Mouse (Mus musculus) T-helper 17 cell (primary cell): ENCODE results near the gene Olfr160.

Source experiments
- in situ Hi-C, 2 experiments: fragments of 300-600 bp; cut with MboI, MseI; formaldehyde crosslinking; loops; 1 replicate in 1 of 2; 2 replicates in 1 of 2; pipeline ENCODE4 v1.15.1; 2025; ENCODE audit warnings: high pct_unique_total_duplicates in 2 of 2

Olfr160 gene

DNA sequence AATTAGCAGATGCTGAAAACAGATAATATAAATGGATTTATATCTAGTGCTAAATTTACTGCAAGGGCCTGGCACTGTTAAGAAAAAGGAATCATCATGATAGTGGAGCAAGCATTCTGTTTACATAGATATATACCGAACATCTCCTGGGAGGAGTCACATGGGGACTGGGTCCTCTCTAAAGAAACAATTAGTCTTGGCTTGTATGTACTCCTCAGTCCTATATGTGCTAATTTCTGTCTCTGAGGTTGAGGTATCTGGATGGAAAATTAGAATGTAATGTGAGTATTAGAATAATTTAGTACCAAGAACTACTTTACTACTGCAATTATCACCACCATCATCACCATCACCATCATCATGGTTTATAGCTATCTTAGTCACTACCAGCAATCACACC lies at the start of gene Olfr160:
Olfr160 (minus strand) TSS at position 101 of the 400 bp plus-strand sequence.
- in situ Hi-C loops, result no loop called here

DNA sequence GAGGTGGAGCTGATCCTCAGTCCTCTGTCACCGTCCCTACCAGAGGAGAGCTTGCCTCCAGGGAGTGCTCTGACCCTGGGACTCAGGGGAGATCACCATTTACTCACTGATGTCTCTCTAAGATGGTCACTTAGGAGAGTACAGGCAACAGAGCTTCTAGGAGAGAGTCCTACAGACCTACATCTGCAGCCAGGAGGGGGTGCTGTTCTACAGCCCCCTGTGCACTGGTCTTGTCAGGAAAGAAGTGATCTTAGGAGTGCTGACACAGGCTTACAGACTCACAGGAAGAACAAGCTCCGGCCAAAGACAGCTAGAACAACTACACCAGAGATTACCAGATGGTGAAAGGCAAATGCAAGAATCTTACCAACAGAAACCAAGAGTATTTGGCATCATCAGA lies 46.5 kb upstream of the Olfr160 start:
- in situ Hi-C loops, result loop anchor here in 1 of 2 experiments (10.0 kb wide), 1 partner anchor 58 kb away; no protein-coding TSS in a partner anchor

DNA sequence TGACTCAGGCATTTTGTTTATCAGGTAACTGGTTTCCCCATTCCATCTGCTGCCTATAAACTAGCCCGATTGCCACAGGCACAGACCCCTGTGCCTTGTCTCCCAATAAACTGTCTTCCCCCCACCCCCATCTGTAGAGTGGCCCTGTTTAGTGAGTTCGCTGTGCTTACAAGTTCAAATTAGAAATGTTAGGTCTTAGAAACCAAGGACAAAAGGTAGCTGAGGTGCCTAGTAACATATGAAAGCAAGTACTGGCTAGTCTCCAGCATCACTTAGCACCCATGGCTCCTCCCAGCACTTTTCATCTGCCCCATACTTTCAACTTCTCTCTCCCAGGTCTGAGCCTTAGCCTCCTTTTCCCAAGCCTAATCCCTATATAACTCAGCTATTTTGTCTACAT lies 45.7 kb upstream of the Olfr160 start:
- in situ Hi-C loops, result loop anchor here in 1 of 2 experiments (10.0 kb wide), 1 partner anchor 57 kb away; no protein-coding TSS in a partner anchor

DNA sequence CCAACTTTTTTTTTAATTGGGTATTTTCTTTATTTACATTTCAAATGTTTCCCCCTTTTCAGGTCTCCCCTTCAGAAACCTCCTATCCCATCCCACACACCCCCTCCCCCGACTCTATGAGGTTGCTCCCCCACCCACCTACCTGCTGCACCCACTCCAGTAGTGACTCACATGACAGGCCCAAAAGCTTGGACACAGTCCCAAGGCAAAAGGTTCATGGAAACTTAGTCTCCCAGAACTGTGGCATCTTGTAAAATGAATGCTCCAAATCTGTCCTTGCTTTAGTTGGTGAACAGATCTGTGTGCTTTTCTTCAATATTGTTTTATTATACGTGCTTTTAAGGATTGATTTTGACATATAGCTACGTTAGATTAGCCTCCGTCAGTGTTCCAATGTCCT lies 36.0 kb upstream of the Olfr160 start:
- in situ Hi-C loops, result no loop called here

DNA sequence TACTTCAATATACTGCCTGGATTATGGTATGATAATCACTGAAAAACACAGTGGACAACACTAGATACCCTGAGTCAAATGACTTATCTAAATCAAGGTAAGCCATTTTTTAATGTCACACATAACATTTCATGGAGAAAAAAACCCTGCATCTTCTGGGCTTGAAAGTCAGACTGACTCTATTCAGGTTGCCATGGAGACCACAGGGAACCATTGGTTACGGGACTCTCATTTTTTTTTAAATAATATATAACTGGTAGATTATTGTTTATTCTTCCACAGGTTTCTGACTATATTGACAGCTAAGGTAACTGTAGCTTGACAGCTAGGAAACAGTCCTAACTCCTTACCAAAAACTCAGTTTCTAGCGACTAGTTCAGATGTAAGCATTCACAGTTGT lies 35.4 kb upstream of the Olfr160 start:
- in situ Hi-C loops, result no loop called here

DNA sequence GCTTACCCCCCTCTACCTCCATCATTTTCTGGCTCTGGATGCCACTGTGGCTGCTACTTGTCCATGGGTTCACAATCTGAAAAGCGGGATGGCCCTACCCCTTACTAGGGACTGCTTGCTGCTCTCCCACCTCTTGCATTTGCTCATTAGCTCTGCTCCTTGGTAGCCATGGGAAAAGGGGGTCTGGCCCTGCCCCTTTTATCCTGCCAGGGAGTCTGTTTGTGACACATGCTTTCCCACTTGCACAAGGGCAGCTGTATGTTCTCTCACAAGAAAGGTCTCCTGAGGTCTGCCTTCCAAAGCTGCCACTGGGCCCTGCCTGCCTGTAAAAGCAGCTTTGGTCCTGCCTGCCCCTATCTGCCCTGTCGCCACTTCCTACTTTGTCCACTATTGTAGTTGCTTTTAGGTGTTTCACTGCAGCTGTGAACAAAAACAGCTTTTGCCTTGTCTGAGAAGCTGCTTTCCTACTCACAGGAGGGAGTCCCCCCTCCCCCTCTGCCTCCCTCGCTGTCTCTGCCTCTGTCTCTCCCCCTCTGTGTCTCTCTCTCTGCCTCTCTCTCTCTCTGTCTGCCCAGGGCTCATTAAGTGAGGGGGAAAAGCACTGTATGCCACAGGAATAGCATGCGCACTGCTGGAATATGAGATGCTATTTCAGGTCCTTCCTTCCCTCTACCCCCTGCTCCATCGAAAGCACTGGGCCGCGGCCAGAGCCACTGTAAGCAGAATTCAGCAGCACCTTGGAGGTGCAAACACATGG lies 34.4 kb upstream of the Olfr160 start:
- in situ Hi-C loops, result no loop called here

DNA sequence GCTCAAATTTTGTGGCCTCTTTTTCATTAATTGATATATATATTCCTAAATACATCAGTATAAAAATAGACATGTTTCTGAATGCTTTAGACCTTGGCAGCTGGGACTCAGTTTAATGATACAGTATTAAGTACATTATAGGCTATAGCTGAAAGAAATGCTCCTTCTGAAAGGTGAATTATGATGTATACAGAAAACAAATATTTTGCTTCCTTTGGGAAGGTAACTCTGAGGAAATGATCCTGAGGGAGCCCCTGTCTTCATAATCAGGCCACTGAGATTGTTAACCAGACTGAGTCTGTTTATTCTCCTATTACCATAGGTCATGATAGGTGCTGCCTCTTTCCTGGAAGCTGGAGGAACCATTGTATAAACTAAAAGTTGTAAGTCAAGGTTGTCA lies 28.8 kb upstream of the Olfr160 start, which contains the start of gene Olfr874:
Olfr874 (plus strand) TSS at position 301 of the 400 bp plus-strand sequence.
- in situ Hi-C loops, result no loop called here

DNA sequence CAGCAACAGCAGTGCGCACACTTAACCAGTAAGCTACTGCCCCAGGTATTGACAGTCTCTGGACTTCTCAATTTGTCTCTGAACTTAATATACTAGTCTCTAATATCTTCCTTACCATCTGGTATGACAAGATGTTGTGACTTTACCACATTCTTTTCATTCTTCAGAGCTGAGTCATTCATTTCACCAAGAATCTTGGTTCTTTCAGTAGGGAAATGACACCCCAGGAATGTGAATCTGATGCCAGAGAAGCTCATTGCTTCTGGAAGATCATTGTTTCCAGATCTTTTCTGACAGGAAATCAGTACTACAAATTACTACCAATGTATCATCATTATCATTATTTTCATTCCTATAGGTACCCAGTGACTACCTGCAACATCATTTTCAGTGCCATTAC lies 18.3 kb upstream of the Olfr160 start:
- in situ Hi-C loops, result no loop called here

DNA sequence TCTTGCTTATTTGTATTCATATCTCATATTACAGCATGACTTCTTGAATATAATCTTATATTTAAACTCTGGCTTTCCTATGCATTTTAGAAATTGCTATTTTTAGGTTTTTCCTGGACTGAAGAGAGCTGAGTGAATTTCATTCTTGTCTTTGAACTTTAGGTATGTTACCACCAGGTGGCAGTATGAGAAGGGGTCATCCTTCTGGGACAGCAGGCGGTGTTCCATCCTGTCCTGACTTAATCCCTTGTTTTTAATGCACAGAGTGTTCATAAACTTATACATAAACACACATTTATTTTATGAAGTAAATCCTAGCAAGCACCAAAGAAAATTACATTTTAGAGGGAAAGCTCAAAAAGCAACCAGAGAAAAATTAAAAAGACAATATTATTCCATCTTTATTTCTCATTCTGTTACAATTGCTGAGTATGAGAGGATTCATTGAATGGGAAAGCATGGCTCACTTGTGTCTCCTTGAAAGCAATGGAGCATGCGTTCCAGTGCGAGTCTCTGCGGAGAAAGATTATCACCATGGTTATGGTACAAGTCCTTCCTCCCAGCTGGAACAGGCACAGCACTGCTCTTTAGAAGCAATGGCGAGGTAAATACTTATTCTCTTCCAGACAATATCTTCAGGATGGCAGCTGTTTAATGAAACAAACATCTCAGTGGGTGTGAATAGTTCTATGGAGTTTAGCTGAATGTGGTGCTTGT lies 25.9 kb downstream of the Olfr160 start:
- in situ Hi-C loops, result loop anchor here (5.0 kb wide), 2 partner anchors 242 to 247 kb away; no protein-coding TSS in a partner anchor

DNA sequence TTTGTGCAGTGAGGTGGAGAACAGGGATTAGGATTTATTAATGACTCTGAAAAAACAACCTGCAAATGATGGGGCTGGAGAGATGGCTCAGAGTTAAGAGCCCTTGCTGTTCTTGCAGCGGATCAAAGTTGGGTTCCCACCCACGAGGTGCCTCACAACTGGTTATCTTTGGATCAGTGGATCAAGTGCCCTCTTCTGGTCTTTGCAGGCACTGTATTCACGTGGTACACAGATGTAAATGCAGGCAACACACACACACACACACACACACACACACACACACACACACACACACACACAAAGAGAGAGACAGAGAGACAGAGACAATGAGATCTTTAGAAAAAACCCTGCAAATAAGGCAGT lies 28.1 kb downstream of the Olfr160 start:
- in situ Hi-C loops, result no loop called here

DNA sequence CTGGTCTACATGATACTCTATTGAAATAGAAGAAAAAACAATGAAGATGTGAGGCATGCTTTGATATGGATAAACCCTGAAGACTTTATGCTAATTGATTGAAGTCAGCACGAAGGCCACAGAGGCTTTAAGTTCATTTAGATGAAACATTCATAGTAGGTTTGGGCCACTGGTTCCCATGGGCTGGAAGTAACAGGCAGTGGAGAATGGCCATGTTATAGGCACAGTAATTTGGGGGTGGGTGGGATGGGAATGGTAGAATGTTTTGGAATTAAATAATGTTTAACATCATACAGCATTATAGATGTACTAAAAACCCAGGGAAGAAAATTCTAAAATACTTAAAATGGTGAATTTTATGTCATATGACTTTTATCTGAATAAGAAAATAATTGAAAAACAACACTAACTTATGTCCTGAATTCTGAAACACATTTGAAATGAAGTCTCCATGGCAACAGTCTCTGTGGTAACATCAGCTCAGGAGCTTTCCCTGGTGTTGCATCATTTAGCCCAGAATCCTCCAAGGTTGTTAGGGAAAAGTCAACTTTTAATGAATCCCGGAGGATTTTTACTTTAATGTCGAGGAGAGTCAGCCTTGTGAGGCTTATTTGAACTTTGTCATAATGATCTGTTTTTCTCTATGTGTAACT lies 28.6 kb downstream of the Olfr160 start:
- in situ Hi-C loops, result no loop called here

DNA sequence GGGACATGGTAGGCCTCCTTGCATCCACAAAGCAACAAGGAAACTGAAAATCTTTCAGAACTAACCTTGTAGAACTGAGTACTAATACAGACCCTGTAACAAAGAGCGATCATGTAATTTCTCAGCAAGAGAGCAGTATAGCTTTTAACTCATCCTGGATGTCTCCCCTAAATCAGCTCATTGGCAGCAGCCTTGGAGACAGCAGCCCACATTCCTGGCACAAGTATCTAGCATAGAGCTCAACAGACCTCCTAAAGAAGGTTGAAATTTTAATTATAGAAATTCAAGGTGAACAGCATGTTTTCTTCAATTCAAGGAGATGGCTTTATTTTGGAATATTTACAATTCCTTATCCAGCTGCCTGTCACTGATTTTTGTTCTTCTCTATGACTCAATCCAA lies 34.9 kb downstream of the Olfr160 start:
- in situ Hi-C loops, result no loop called here

DNA sequence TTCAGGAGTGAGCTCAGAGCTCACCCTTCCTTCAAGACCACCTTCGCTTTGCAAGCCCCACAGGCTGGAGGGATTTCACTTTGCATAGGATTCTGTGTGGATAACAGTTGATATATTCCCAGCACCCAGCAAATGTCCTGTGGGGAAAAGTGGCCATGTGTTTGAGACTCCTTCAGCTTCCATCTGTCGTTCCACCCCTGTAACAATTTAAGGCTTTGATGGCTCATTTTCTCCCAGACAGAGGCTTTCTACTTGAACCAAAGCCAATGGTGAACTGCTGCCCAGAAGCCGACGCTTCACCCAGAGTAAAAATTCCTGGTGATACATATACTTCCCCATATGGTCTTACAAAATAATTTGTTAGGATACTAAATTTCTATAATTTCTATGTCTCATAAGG lies 40.8 kb downstream of the Olfr160 start:
- in situ Hi-C loops, result no loop called here

DNA sequence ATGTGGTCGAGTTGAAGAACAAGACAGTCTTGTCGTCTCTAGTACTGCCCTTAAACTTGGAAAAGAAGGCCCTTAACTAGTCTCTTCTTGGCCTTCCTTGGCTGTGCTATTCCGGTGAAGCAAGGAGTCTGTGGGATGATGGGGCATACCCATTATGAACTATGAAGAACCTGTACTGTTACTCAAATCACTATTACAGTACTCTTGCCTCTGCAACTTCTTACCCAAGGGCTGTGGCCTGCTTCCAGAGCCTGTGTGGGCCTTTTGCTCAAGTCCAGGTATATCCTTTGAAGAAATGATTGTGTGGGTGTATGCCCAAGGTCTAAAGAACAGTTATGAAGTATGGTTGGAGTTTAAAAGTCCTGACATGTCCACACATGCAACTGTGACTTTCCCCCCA lies 45.8 kb downstream of the Olfr160 start:
- in situ Hi-C loops, result no loop called here

DNA sequence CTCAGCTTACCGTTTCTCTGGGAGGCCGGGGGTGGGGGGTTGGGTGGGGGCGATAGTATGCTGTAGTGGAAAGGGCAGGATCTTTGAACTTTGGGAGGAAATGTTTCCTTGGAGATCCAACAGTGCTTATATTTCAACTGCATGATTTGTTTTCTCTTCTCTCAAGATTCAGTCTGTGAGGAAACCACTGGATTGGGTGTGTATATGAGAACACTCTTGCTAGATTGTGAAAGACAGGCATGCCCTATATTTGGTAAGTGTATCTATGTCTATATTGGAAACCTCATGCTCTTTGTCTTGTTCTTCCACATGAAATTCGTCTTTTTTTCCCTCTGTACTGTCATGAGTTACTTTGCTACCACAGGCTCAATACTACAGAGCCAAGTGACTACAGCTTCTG lies 46.4 kb downstream of the Olfr160 start:
- in situ Hi-C loops, result no loop called here

DNA sequence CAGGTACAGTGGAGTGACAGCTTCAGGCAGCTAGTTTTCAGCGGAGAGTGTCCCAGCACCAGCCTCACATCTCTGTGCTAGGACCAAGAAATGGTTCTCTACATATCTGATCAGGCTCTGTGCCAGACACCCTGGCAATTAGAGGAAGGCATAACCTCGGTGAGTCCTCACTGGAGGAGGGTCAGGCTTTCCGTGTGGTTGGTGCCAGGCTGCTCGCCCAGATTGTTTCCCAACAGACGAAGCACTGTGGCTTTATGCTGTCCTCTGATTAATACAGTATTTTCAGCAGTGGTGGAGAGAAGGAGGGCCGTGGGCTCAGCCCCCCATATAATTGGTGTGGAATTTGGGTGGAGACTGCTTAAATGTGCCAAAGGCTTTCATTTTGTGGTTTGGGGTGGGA lies 46.9 kb downstream of the Olfr160 start, which contains the start of gene Panx3:
Panx3 (minus strand) TSS at position 121 of the 400 bp plus-strand sequence.
- in situ Hi-C loops, result no loop called here

DNA sequence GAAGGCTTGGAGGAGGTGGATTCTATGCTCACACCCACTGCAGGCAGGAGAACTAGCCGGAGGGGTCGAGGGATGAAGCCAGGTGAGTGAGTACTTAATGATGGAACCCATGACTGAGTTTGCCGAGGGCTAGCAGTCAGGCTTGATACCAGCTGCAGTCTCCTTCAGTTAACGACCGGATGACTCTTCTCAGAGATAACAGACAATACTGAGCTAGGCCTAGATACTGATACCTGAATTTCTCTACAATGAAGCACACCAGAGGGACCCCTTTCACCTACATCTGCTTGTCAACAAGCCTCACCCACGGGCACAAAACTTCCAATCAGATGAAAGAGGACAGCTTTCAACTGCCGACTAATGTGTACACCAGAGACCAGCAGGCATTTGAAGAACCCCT lies 50.0 kb downstream of the Olfr160 start:
- in situ Hi-C loops, result no loop called here

DNA sequence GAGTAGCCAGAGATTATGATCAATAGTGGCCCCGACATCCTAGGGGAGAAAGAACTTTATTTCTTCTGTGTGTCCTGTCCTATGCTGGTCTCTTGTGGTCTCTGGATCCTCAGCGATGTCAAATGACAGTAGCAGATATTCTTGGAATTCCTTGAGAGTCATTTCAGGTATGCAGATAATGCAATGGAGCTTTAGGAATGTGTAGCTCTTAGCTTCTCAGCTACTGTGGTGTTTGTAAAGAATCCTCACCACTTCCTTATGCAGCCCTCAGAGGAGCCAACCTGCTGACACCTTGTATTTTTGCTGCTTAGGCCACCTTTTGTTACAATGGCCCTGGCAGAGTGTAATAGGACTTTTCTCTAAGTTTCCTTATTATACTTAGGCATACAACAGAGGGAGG lies 51.4 kb downstream of the Olfr160 start:
- in situ Hi-C loops, result no loop called here

DNA sequence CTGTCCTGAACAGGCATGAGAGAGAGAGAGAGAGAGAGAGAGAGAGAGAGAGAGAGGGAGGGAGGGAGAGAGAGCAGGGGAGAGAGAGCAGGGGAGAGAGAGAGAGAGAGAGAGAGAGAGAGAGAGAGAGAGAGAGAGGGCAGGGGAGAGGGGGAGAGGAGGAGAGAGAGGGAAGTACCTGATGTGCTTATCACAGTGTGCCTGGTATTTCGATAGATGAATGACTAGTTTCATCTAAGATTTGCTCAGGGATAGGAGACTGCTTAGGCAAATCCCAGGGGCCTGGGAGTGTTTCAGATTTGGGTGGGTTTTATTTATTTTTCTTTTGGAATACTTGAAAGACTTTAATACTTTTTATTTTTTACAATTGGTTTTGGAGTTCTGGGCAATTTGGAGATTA lies 52.8 kb downstream of the Olfr160 start:
- in situ Hi-C loops, result no loop called here

DNA sequence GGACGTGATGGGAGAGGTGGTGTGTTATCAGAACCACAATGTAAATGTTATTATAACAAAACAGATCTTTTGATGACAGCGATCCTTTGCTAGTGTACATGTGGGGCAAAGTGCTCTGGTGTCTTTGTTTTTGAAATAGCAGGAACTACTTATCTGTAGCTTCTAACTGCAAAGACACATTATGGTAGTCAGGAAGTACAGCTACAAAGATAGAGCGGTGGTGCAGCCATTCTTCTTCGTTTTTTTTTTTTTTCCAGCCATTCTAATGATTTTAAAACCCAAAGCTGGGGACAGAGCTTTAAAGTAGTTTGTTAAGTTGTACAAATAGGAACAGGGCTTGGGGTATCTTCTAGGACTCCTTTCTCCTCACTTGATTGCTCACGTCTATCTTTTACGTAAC lies 56.6 kb downstream of the Olfr160 start:
- in situ Hi-C loops, result no loop called here
